Mouse (Mus musculus) embryonic facial prominence, embryonic 14.5 days (tissue): ENCODE data around the gene Pla2g2c. TPM values are rescaled to one million over a fixed set of nuclear protein-coding genes. Genes with fewer than 3 reads are reported as not detected.

Source experiments
- ATAC-seq: fragments of 200-750 bp; cut with Nextera tagmentation; 2 replicates; pipeline ENCODE4 v1.8.0; 2017; ENCODE audit warnings: low read depth, moderate number of reproducible peaks, moderate TSS enrichment
- DNase-seq: peaks from one replicate; pipeline ENCODE4 v3.0.0-alpha.2; 2015; ENCODE audit warnings: low spot score
- H3K27ac ChIP-seq: fragments of 300-500 bp; sonication (generic); replicated peaks from 2 replicates; pipeline ENCODE4 v1.5.1; 2014; ENCODE audit warnings: low read depth, mild to moderate bottlenecking, low read length, moderate library complexity
- H3K27me3 ChIP-seq: fragments of 300-500 bp; sonication (generic); replicated peaks from 2 replicates; pipeline ENCODE4 v1.6.1; 2014; ENCODE audit warnings: low read length; ENCODE audit not compliant: control insufficient read depth, insufficient read depth
- H3K36me3 ChIP-seq: fragments of 300-500 bp; sonication (generic); 2 replicates; pipeline ENCODE4 v1.6.1; 2014; ENCODE audit warnings: low read length, mixed read lengths; ENCODE audit not compliant: control insufficient read depth, insufficient read depth
- H3K4me1 ChIP-seq: fragments of 300-500 bp; sonication (generic); 2 replicates; pipeline ENCODE4 v1.6.1; 2014; ENCODE audit warnings: antibody characterized with exemption, low read length; ENCODE audit not compliant: control insufficient read depth, insufficient read depth
- H3K4me2 ChIP-seq: fragments of 300-500 bp; sonication (generic); 2 replicates; pipeline ENCODE4 v1.6.1; 2014; ENCODE audit warnings: low read depth, mild to moderate bottlenecking, low read length, moderate library complexity, mixed read lengths
- H3K4me3 ChIP-seq: fragments of 300-500 bp; sonication (generic); 2 replicates; pipeline ENCODE4 v1.5.1; 2014; ENCODE audit warnings: low read depth, mild to moderate bottlenecking, low read length
- H3K9ac ChIP-seq: fragments of 300-500 bp; sonication (generic); 2 replicates; pipeline ENCODE4 v1.6.1; 2014; ENCODE audit warnings: low read depth, mild to moderate bottlenecking, low read length, moderate library complexity, mixed read lengths
- H3K9me3 ChIP-seq: fragments of 300-500 bp; sonication (generic); 2 replicates; pipeline ENCODE4 v1.6.1; 2016; ENCODE audit warnings: low read length; ENCODE audit not compliant: control insufficient read depth
- WGBS: fragments of 180-500 bp; shearing (Covaris S2); extraction: QIAGEN DNeasy Blood & Tissue Kit; methylation state at CpG from one replicate; pipeline ENCODE4 v1.1.7; 2014; 5-methylcytosine and 5-hydroxymethylcytosine counted together
- polyA plus RNA-seq: library from polyadenylated mRNA; unstranded; fragments of >200 nt; fragmentation: Nextera tagmentation; extraction: Ambion mirVana; gene quantifications from 2 replicates; pipeline ENCODE4 v1.2.1, GENCODE M21; 2014

Pla2g2c gene
- polyA plus RNA-seq, 1 experiment from 2014 or later: 0.61 TPM

GRCm38 (mm10) chr4:138691443-138692181 lies 33.0 kb upstream of the Pla2g2c start:
- H3K36me3 ChIP-seq: no peaks in the 10 kb centered on the region
- no peaks in the 10 kb centered on the region for H3K9me3 ChIP-seq
- DNase-seq (no peak), ATAC-seq (no peak)
- H3K9ac ChIP-seq: no peak overlapping the region
- H3K27ac ChIP-seq: no peak overlapping the region
- H3K27me3 ChIP-seq: peaks cover 39% of the 10 kb centered on the region
- no peaks in the 10 kb centered on the region for H3K4me1 ChIP-seq
- 15% methylated on average over 19 of the region's 19 CpGs for WGBS
- H3K4me3 ChIP-seq: no peak overlapping the region
- H3K4me2 ChIP-seq: no peak overlapping the region

DNA sequence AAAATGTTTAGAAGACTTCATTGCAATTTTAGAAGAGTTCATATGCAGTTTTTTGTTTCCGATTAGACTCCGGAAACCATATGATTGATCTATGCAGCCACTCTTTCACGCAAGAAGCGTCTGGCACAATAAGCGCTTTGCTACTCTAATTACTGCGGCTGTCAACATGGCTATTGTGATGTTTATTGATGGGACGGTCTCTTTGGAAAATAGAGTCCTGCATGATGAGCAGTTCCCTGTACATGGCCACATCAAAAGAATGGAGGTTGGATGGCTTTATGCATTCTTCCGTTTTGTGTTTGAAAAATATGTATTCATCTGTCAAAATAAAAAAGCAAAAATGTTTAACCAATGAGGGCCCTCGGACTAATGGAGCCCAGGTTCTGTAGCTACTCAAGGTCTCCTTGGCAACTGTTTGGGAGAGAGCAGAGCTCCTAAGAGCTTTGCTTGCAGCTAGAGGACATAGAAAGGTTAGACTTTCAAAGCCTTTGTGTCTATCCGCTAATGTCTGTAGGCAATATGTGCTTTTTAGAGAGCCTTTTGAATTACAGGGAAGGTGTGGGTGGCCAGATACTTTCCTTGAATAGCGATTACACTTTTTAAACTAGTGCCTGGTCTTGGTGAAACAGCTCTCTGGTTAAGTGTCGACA lies 31.4 kb upstream of the Pla2g2c start:
- 45% methylated on average over 12 of the region's 12 CpGs for WGBS
- no peaks in the 10 kb centered on the region for H3K4me1 ChIP-seq
- DNase-seq (no peak), ATAC-seq (no peak)
- no peak overlapping the region for H3K4me3 ChIP-seq
- no peaks in the 10 kb centered on the region for H3K9me3 ChIP-seq
- H3K36me3 ChIP-seq: no peaks in the 10 kb centered on the region
- no peak overlapping the region for H3K4me2 ChIP-seq
- peaks cover 45% of the 10 kb centered on the region for H3K27me3 ChIP-seq
- no peak overlapping the region for H3K9ac ChIP-seq
- no peak overlapping the region for H3K27ac ChIP-seq

- no peak overlapping the region for H3K9ac ChIP-seq
- DNase-seq: peak; percentile 32
- 24% methylated on average over 7 of the region's 7 CpGs for WGBS
- H3K4me3 ChIP-seq: no peak overlapping the region
- peaks cover 18% of the 10 kb centered on the region; the same call in 1 of the 2 replicates for H3K27me3 ChIP-seq
- H3K27ac ChIP-seq: no peak overlapping the region
- ATAC-seq: no peak
- no peak overlapping the region for H3K4me2 ChIP-seq
- no peaks in the 10 kb centered on the region for H3K36me3 ChIP-seq
- H3K9me3 ChIP-seq: no peaks in the 10 kb centered on the region
- no peaks in the 10 kb centered on the region for H3K4me1 ChIP-seq
Measured at GRCm38 (mm10) chr4:138696720-138697119, 27.9 kb upstream of the Pla2g2c start.

DNA sequence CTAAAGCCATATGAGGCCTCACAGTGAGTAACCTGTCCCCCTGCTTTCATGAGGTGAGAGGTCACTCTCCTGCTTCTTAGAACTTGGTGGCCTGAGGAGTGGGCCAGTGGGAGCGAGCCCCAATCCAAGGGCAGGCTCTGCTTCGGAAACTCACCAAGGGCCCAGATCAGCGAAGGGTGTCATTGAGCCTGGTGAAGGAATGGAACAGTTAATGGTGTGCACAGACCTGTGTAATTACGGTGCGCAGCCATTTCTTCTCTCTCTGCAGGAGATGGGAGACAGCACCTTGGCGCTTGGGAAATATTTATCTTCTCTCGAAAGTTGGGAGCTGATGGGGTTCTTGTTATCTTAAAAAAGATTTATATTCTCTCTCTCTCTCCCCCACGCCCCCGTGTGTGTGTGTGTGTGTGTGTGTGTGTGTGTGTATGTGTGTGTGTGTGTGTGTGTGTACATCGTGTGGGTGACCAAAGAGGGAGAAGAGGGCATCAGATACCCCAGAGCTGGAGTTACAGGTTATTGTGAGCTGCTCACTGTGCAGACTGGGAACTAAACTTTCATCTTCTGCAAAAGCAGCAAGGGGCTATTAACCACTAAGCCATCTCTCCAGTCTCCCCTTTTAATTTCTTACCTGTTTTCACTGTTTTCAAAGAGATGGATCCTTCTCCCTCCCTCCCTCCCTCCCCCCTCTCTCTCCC lies 27.3 kb upstream of the Pla2g2c start:
- Histone ChIP-seq H3K4me3 (no peak overlapping the region), H3K4me2 (no peak overlapping the region), H3K9ac (no peak overlapping the region), H3K9me3 (no peaks in the 10 kb centered on the region), H3K36me3 (no peaks in the 10 kb centered on the region), H3K27ac (no peak overlapping the region), H3K4me1 (no peaks in the 10 kb centered on the region), H3K27me3 (peaks cover 13% of the 10 kb centered on the region; the same call in 1 of the 2 replicates)
- DNase-seq: no peak
- no peak for ATAC-seq
- WGBS: 43% methylated on average over 10 of the region's 10 CpGs

DNA sequence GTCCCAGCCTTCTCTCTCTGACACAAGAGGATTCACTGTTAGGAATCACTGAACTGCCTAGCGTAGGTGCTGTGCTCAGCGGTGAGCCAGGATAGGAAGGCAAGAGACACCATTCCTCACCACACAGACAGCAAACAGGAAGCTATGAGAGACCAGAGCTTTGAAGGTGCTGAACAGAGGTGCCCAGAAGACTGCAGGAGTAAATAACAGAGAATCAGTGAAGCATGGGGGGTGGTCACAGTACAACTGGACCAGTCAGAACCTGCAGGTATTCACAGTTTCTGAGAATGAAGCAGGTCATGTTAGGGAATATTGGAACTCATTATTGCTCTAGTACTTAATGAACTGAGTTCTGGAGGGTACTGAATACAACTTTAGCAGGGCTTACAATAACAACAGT lies 26.3 kb upstream of the Pla2g2c start:
- H3K9me3 ChIP-seq: no peaks in the 10 kb centered on the region
- ATAC-seq (no peak), DNase-seq (no peak)
- 55% methylated on average over 2 of the region's 2 CpGs for WGBS
- no peak overlapping the region for H3K9ac ChIP-seq
- H3K4me1 ChIP-seq: no peaks in the 10 kb centered on the region
- no peaks in the 10 kb centered on the region for H3K36me3 ChIP-seq
- no peak overlapping the region for H3K4me2 ChIP-seq
- H3K4me3 ChIP-seq: no peak overlapping the region
- no peak overlapping the region for H3K27ac ChIP-seq
- H3K27me3 ChIP-seq: peaks cover 11% of the 10 kb centered on the region; the same call in 1 of the 2 replicates

DNA sequence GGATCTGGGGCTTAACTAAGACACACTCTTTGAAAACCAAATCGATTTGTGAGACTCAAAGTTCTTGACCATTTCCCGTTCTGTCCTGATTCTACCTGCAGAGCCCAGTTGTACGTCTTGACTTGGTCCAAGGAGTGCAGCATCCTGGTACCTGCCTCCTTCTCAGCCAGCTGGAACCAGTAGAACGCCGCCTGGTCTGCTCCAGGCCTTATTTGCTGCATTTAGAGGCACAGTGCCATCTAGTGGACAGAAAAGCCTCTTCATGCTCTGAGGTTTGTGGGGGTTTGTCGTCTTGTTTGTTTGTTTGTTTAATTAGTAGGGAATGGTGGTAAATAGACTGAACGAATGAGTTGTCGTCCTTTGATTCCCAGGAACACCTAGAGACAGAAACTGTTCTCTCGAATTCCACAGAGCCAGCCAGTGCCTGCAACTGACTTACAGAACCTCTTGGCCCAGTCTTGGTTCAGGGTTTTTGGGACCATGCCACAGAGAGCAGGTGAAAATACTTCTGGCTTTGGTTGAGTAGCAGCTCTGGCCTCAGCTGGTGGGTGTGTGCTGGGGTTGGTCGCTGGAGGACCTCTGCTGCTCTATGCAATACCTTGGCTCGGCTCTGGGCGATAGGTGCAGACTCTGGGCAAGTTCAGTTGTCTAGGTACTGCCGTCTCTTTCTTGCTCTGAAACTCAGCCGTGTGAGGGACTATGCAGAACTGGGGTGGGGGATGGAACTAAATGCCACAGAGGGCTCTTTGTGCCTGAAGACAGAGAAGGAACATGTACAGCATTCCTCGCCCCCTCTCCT lies 24.2 kb upstream of the Pla2g2c start:
- Histone ChIP-seq H3K4me1 (no peaks in the 10 kb centered on the region), H3K9ac (no peak overlapping the region), H3K4me2 (no peak overlapping the region), H3K36me3 (no peaks in the 10 kb centered on the region), H3K4me3 (no peak overlapping the region), H3K9me3 (no peaks in the 10 kb centered on the region), H3K27ac (no peak overlapping the region), H3K27me3 (peaks cover 6% of the 10 kb centered on the region; the same call in 1 of the 2 replicates)
- DNase-seq (peak; percentile 78), ATAC-seq (no peak)
- 23% methylated on average over 15 of the region's 15 CpGs for WGBS

GRCm38 (mm10) chr4:138701111-138701510 lies 23.5 kb upstream of the Pla2g2c start:
- Histone ChIP-seq H3K27me3 (peaks cover 6% of the 10 kb centered on the region; the same call in 1 of the 2 replicates), H3K36me3 (no peaks in the 10 kb centered on the region), H3K27ac (no peak overlapping the region), H3K9me3 (no peaks in the 10 kb centered on the region), H3K4me2 (no peak overlapping the region), H3K4me3 (no peak overlapping the region), H3K4me1 (no peaks in the 10 kb centered on the region), H3K9ac (no peak overlapping the region)
- no peak for DNase-seq
- no peak for ATAC-seq
- WGBS: 62% methylated on average over 8 of the region's 8 CpGs

DNA sequence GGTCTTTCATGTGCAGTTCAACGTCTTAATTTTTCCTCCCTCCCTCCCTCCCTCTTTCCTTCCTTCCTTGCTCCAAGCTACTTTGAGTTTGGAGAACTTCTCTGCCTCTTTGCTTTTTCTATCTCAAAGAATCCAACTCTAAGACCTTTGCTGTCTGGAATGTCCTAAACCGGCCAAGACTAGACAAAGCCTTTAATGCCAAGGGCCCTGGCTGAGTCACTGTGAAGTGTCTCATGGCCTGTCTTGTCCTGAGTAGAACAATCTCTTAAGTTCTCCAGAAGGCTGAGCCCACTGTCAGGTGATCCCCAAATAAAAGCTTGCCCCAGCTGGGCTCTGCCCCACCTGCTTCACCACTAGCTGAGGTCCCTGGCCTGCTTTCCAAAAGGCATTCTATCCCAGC lies 22.6 kb upstream of the Pla2g2c start:
- DNase-seq (no peak), ATAC-seq (no peak)
- no peaks in the 10 kb centered on the region for H3K9me3 ChIP-seq
- WGBS: 77% methylated on average over 2 of the region's 2 CpGs
- H3K27me3 ChIP-seq: peaks cover 2% of the 10 kb centered on the region; the same call in 1 of the 2 replicates
- no peaks in the 10 kb centered on the region for H3K36me3 ChIP-seq
- H3K4me1 ChIP-seq: no peaks in the 10 kb centered on the region
- H3K9ac ChIP-seq: no peak overlapping the region
- H3K4me2 ChIP-seq: no peak overlapping the region
- no peak overlapping the region for H3K27ac ChIP-seq
- H3K4me3 ChIP-seq: no peak overlapping the region
